Mouse (Mus musculus) CD4-positive, CD25-positive, alpha-beta regulatory T cell (primary cell): ENCODE results near the gene Tor1aip1. TPM values are rescaled to one million over a fixed set of nuclear protein-coding genes. Genes with fewer than 3 reads are reported as not detected.

Source experiments
- polyA plus RNA-seq: library from polyadenylated mRNA; unstranded; fragments of 100-300 nt; shearing (Covaris generic); gene quantifications from one replicate; pipeline ENCODE4 v1.2.1, GENCODE M21; 2017

The Tor1aip1 gene
- 76.0 TPM for polyA plus RNA-seq

DNA sequence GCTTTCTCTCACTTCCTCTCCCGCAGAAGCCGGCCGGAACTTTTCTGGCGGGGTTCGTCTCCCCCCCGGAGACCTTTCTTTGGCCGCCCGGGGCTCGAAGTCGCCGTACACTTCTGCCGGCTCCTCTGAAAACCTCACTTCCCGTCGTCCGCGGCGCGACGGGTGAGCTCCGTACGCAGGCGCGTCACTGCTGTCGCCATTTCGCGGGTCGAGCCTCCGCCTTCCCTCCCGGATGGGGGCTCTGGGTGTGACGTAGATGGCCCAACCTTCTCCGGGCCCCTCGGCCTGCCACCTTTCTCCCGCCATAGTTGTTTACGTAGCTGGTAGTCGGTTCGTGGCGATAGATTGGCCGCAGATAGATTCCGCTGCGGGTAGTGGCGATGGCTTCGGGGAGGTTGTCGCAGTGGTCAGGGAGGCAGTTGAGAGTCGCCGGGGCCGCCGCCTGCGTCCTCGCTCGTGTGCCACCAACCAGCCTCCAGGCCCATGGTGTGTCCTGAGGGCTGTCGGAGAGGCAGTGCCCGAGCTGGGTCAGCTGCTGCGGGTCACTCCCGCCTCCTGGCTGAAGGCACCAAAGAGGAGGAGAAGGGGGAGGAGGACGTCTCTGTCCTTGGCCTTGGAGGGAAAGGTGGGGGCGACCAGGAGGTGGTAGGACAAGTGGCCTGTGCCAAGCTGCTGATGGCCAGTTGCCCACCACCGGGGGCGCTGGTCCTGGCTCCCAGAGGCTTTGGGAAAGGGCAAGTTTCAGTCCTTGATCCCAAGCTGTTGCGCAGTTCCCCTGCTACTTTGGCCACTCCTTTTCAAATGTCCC lies at the start of gene Tor1aip1:
Tor1aip1 (minus strand) TSS at position 551 of the 808 bp plus-strand sequence.

DNA sequence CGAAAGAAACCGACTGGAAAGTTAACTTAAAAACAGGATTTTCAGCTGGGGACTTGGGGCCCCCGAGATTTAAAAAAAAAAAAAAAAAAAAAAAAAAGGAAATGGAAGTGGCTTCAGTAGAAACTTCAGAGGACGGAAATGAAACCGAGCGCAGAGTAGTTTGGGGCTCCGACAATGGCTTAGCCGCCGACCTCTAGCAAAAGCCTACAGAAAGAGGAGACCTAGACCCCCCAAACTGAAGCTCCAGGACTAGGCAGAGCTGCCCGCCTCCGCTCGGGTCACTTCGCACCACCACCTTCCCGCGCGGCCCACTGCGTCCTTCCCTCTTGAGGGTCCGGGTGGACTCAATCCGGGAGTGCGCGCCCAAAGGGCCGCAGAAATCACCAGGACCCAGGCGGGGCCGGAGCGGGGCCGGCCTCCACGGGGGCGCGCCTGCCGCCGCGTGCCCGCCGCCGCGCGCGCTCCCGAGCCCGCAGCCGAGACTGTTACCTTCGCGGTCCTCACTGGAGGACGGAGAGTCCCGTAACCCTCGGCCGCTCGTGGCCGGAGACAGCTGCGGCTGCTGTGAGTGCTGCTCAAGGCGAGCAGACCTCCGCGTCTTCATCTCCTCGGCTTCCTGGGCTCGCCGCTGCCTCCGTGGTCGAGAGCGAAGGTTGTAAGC lies 881 bp downstream of the Tor1aip1 start, which contains the start of gene Tor1aip2:
Tor1aip2 (plus strand) TSS at position 135 of the 661 bp plus-strand sequence.

DNA sequence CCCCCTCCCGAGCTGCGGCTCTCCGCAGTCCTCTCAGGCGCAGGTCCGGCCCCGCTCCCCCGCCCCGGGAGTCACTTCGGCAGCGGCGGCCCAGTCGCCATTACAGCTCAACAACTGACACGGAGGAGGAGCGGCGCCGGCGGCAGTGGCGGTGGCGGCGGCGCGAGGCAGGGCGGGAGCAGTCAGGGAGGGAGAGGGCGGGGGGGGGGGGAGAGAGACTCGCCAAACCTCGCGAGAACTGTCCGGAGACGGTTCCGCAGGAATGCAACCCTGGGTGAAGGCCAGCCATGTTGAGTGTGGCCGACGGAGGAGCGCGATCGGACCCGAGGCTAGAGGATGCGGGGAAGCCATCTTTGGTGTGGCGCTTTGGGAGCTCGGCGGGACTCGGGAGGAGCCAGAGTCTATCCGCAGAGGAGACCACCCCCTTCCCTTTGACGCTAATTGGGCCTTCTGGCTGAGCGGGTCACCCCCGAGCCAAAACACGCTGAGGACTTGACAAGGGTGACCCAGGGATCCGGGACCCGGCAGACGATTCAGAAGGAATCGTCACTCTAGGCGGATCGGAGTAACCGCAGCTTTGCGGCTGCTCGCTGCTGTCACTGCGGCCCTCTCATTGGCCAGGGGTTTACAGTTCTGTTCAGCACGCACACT lies 63.1 kb downstream of the Tor1aip1 start, which contains the start of gene Cep350:
Cep350 (minus strand) TSS at position 188 of the 651 bp plus-strand sequence.

Other genes with a start within 250 kb of the Tor1aip1 start
- gene Qsox1, start 223.6 kb downstream of the Tor1aip1 start, polyA plus RNA-seq: 53.4 TPM
- gene Cep350, start 63.2 kb downstream of the Tor1aip1 start, polyA plus RNA-seq: 66.2 TPM
- gene Tor1aip2, start 1.1 kb downstream of the Tor1aip1 start, polyA plus RNA-seq: 44.5 TPM
- gene Fam163a, start 168.5 kb upstream of the Tor1aip1 start, polyA plus RNA-seq: not detected